Mouse (Mus musculus): Measurements from ENCODE around the gene Slc35f3.

DNA sequence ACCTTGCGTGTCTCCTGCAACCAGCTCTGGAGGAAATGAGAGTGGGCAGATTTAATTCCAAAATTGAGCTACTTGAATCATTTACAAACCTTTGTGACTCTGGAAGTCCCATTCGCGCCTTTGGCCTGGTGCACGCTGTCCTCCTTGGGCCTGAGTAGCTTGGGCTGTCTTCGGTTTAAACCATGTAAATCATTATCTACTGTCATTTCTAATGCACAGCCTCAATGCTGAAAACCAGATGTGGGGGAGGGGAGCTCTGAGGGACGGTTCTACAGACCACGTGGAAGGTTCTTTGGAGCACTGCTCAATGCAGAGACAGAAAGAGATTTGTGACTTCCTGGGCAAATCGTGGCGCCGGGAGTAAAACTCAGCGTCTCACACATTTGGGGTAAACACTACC, 61.7 kb downstream of the Slc35f3 start:
- TF ChIP-seq MAFK (IDR thresholded peaks at IDR 0.05; ENCODE audit: insufficient read depth, low read depth, low read length): no peak
- no peak for TF ChIP-seq CHD2 (IDR thresholded peaks at IDR 0.05; ENCODE audit: low read depth, low read length)
- TF ChIP-seq ZC3H11A (IDR thresholded peaks at IDR 0.05; ENCODE audit: borderline replicate concordance, low read depth, low read length): no peak
- no peak for TF ChIP-seq ZNF384 (IDR thresholded peaks at IDR 0.05; ENCODE audit: low read depth, low read length)
